Mouse (Mus musculus) liver, embryonic 14 days (tissue): ENCODE measurements around the gene Crispld2. TPM values are rescaled to one million over a fixed set of nuclear protein-coding genes. Genes with fewer than 3 reads are reported as not detected.

Experiments used
- polyA plus RNA-seq: library from polyadenylated mRNA; depleted of rRNA; stranded (reverse); fragments of >200 nt; gene quantifications from 2 replicates; pipeline ENCODE4 v1.2.3, GENCODE M21; 2012; rRNA removed

The Crispld2 gene
- 0.31 and 0.38 TPM in 2 replicates for polyA plus RNA-seq

GRCm38 (mm10) chr8:119992249-119992648 is at the start of gene Crispld2:
TSS of gene Crispld2 (plus strand) at chr8:119992438.

GRCm38 (mm10) chr8:120101068-120101972 is 109.1 kb downstream of the Crispld2 start, which contains the start of gene Zdhhc7:
TSS of gene Zdhhc7 (minus strand) at chr8:120101482.

Other genes starting within 250 kb of the Crispld2 start
- 2.6 and 2.9 TPM in 2 replicates for gene Tldc1, start 214.0 kb upstream of the Crispld2 start, polyA plus RNA-seq
- 57.7 and 72.9 TPM in 2 replicates for gene Cotl1, start 151.9 kb upstream of the Crispld2 start, polyA plus RNA-seq
- 2.6 and 2.7 TPM in 2 replicates for gene Klhl36, start 130.2 kb upstream of the Crispld2 start, polyA plus RNA-seq
- gene Usp10, start 82.1 kb upstream of the Crispld2 start, polyA plus RNA-seq, result 38.7 and 49.6 TPM in 2 replicates
- 7.1 and 8.4 TPM in 2 replicates for gene Gm20388, start 81.6 kb upstream of the Crispld2 start, polyA plus RNA-seq
- gene Zdhhc7, start 109.0 kb downstream of the Crispld2 start, polyA plus RNA-seq, result 10.8 and 12.1 TPM in 2 replicates
- 0.80 and 0.96 TPM in 2 replicates for gene 6430548M08Rik, start 121.7 kb downstream of the Crispld2 start, polyA plus RNA-seq
- gene Fam92b, start 185.0 kb downstream of the Crispld2 start, polyA plus RNA-seq, result not detected in 2 replicates
- gene Gse1, start 236.0 kb downstream of the Crispld2 start, polyA plus RNA-seq, result 12.5 and 14.3 TPM in 2 replicates